Mouse (Mus musculus) cerebellum, adult 2 months (tissue): ENCODE data around the gene 2310022A10Rik.

Experiments
- CTCF ChIP-seq: fragments of 200-500 bp; IDR thresholded peaks from 2 replicates; pipeline ENCODE4 v1.5.1; 2011; ENCODE audit warnings: low read depth, mild to moderate bottlenecking, control low read depth, low read length, moderate library complexity, borderline replicate concordance; ENCODE audit not compliant: insufficient read depth
- POLR2A ChIP-seq: fragments of 200-500 bp; IDR thresholded peaks from 2 replicates; pipeline ENCODE4 v1.6.1; 2011; ENCODE audit warnings: low read length, control low read depth, borderline replicate concordance; ENCODE audit not compliant: insufficient read depth

GRCm38 (mm10) chr7:27522967-27523366, 30.1 kb upstream of the 2310022A10Rik start, which contains the start of gene Hipk4:
- no peak for TF ChIP-seq CTCF
- no peak for TF ChIP-seq POLR2A
